Mouse (Mus musculus) liver, adult 2 months (tissue): ENCODE measurements at regions not wholly inside any gene's neighbourhood (a gene's known extent, or its start where the extent isn't known, plus 50 kb on each side); places are given as distances from the start of the nearest gene placed in this dataset.

ENCODE experiments used
- CTCF ChIP-seq: fragments of 200-500 bp; IDR thresholded peaks from 2 replicates; pipeline ENCODE4 v1.5.1; 2011; ENCODE audit warnings: low read depth, low read length, control low read depth
- POLR2A ChIP-seq: fragments of 200-500 bp; IDR thresholded peaks from 2 replicates; pipeline ENCODE4 v1.6.1; 2011; ENCODE audit warnings: low read length, control low read depth; ENCODE audit not compliant: insufficient read depth; ENCODE audit errors: extremely low read depth

DNA sequence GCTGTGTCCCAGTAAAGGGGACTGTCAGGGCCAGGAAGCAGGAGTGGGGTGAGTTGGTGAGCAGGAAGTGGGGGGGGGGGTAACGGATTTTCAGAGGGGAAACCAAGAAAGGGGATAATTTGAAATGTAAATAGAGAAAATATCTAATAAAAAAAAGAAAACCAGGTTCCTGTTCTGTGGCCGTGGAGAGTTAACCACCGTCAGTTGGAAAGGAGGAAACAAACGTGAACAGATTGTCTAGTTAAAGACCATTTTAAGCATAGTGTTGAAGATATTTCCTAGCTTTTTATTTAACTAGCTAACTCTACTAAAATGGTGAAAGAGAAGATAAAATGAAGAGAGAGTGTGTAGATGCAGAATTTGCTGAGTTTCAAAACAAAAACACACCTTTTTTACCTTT lies 254.7 kb downstream of the Gpd2 start:
- TF ChIP-seq CTCF (no peak), POLR2A (no peak)
